In the genomic region with DNA sequence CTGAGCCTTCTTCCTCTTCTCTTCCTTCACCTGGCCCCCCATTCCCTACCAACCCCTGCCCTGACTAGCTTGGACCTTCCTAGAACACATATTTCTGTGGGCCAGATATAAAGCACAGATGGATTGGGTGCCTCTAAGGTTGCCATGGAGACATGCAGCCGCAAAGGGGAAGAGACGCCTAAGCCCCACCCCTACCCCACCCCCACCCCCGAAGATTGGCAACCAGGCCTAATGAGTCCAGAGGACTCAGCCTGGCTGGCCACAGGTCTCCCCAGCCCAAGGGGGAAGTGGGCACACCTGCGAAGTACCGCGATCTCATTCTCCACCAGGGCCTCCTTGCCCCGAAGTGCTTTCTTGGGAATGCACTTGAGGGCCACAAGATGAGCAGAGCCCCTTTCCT, we compare ENCODE assay signal across 14 mouse cellular contexts. TPM values are rescaled to one million over a fixed set of nuclear protein-coding genes. Genes with fewer than 3 reads are reported as not detected.
A peak's percentile ranks its signal among the peaks of the same experiment; 100 is the strongest.
DNase-seq lines count a peak whose midpoint lies in the region; ATAC-seq and TF ChIP-seq lines count a peak whose summit lies in the region.
"Had no signal": no experiment of that assay in that cellular context is flagged by ENCODE, and none has a peak within 500 bp of the region (broad histone marks: within the 10 kb centered on the region; RNA-seq: fewer than 3 reads in every experiment).

No protein-coding gene starts in this region.

- no peak for ATAC-seq in midbrain, embryonic 12.5 days (ENCODE audit: low FRiP score, low read depth)
- no peak for ATAC-seq in midbrain, embryonic 11.5 days (ENCODE audit: low FRiP score)
- no peak for ATAC-seq in forebrain, postnatal 0 days
- ATAC-seq in megakaryocyte progenitor cell, adult 5-6 weeks (replicated peaks; ENCODE audit: poor library complexity) = 0 out of 2 replicates have a peak, but pooled peaks have one; percentile 15
- no peak for ATAC-seq in kidney, embryonic 16.5 days (ENCODE audit: low FRiP score, low TSS enrichment)

- WGBS in midbrain, embryonic 12.5 days = 48% methylated on average over 7 of the region's 7 CpGs
- 47% methylated on average over 7 of the region's 7 CpGs for WGBS in midbrain, embryonic 11.5 days
- WGBS in forebrain, postnatal 0 days = 45% methylated on average over 7 of the region's 7 CpGs
- WGBS in kidney, embryonic 16.5 days = 46% methylated on average over 7 of the region's 7 CpGs

- no peak for TF ChIP-seq CTCF in forebrain, postnatal 0 days (IDR thresholded peaks at IDR 0.05; ENCODE audit: low read depth)

- DNase-seq in midbrain, embryonic 11.5 days (ENCODE audit: low spot score, missing footprints) = no peak
- no peak for DNase-seq in forebrain, postnatal 0 days
- no peak for DNase-seq in gastrocnemius, postnatal 4 days (ENCODE audit: low spot score in 2 of 2)
- no peak for DNase-seq in urinary bladder, postnatal 4 days (ENCODE audit: low spot score in 2 of 2)
- DNase-seq: heart, postnatal 36 days; kidney, adult 18-20 months; kidney, postnatal 36 days; lung, adult 2 months had no signal

- no peaks in the 10 kb centered on the region for H3K36me3 ChIP-seq in midbrain, embryonic 12.5 days
- H3K36me3 ChIP-seq in midbrain, embryonic 11.5 days (ENCODE audit: control insufficient read depth, insufficient read depth, low read length) = no peaks in the 10 kb centered on the region
- no peaks in the 10 kb centered on the region; the same call in 1 of the 2 replicates for H3K36me3 ChIP-seq in forebrain, postnatal 0 days (ENCODE audit: insufficient read depth)
- no peaks in the 10 kb centered on the region for H3K36me3 ChIP-seq in kidney, embryonic 16.5 days (ENCODE audit: insufficient read depth, low read length)

- H3K4me3 ChIP-seq in midbrain, embryonic 12.5 days = no peak overlapping the region
- H3K4me3 ChIP-seq in midbrain, embryonic 11.5 days (ENCODE audit: low read depth, low read length) = no peak overlapping the region
- peak overlapping the region; percentile 49 for H3K4me3 ChIP-seq in forebrain, postnatal 0 days (ENCODE audit: low read depth, low read length)
- H3K4me3 ChIP-seq in kidney, embryonic 16.5 days (ENCODE audit: low read length) = no peak overlapping the region

- H3K9ac ChIP-seq in midbrain, embryonic 12.5 days (replicated peaks) = no peak overlapping the region
- H3K9ac ChIP-seq in midbrain, embryonic 11.5 days (ENCODE audit: low read length) = no peak overlapping the region
- peak overlapping the region; percentile 75; the same call in 1 of the 2 replicates for H3K9ac ChIP-seq in forebrain, postnatal 0 days
- no peak overlapping the region for H3K9ac ChIP-seq in kidney, embryonic 16.5 days (replicated peaks; ENCODE audit: low read length)

- 0 out of 2 replicates have a peak, but pooled peaks cover 5% of the 10 kb centered on the region for H3K4me1 ChIP-seq in midbrain, embryonic 12.5 days
- H3K4me1 ChIP-seq in midbrain, embryonic 11.5 days (ENCODE audit: control insufficient read depth, insufficient read depth, low read length) = peaks cover 3% of the 10 kb centered on the region; the same call in 1 of the 2 replicates
- H3K4me1 ChIP-seq in forebrain, postnatal 0 days (ENCODE audit: insufficient read depth) = no peaks in the 10 kb centered on the region
- no peaks in the 10 kb centered on the region for H3K4me1 ChIP-seq in kidney, embryonic 16.5 days (ENCODE audit: insufficient read depth, low read length)

- H3K27me3 ChIP-seq in midbrain, embryonic 12.5 days = no peaks in the 10 kb centered on the region; the same call in 1 of the 2 replicates
- H3K27me3 ChIP-seq in midbrain, embryonic 11.5 days (ENCODE audit: control insufficient read depth, insufficient read depth, low read length) = no peaks in the 10 kb centered on the region; the same call in 1 of the 2 replicates
- H3K27me3 ChIP-seq in forebrain, postnatal 0 days (ENCODE audit: insufficient read depth, low read length) = no peaks in the 10 kb centered on the region
- peaks cover 4% of the 10 kb centered on the region; the same call in 1 of the 2 replicates for H3K27me3 ChIP-seq in kidney, embryonic 16.5 days (ENCODE audit: insufficient read depth, low read length)

- no peaks in the 10 kb centered on the region for H3K9me3 ChIP-seq in midbrain, embryonic 12.5 days
- no peaks in the 10 kb centered on the region for H3K9me3 ChIP-seq in midbrain, embryonic 11.5 days (ENCODE audit: control insufficient read depth, low read length)
- H3K9me3 ChIP-seq in forebrain, postnatal 0 days (ENCODE audit: low read length) = no peaks in the 10 kb centered on the region
- H3K9me3 ChIP-seq in kidney, embryonic 16.5 days (ENCODE audit: low read length) = no peaks in the 10 kb centered on the region

- H3K27ac ChIP-seq in midbrain, embryonic 12.5 days (replicated peaks) = no peak overlapping the region
- no peak overlapping the region for H3K27ac ChIP-seq in midbrain, embryonic 11.5 days (ENCODE audit: low read depth, low read length)
- H3K27ac ChIP-seq in forebrain, postnatal 0 days (ENCODE audit: low read depth, low read length) = peak overlapping the region; percentile 35; the same call in 1 of the 2 replicates
- H3K27ac ChIP-seq in kidney, embryonic 16.5 days (ENCODE audit: low read length) = no peak overlapping the region

- peak overlapping the region; percentile 0; the same call in 1 of the 2 replicates for H3K4me2 ChIP-seq in midbrain, embryonic 12.5 days (replicated peaks)
- H3K4me2 ChIP-seq in midbrain, embryonic 11.5 days = no peak overlapping the region
- H3K4me2 ChIP-seq in forebrain, postnatal 0 days (ENCODE audit: low read depth) = peak overlapping the region; percentile 57
- no peak overlapping the region for H3K4me2 ChIP-seq in kidney, embryonic 16.5 days (replicated peaks; ENCODE audit: low read depth, low read length)
- H3K4me2 ChIP-seq: heart, embryonic 11.5 days had no signal

RNA-seq across cellular contexts. Expression of gene Pnck, which starts 1.5 kb away (rescaled TPM):
- 26.2 and 30.0 TPM in 2 replicates for polyA plus RNA-seq in midbrain, embryonic 12.5 days (2016; fragmentation: Nextera tagmentation; extraction: Ambion mirVana)
- polyA plus RNA-seq in midbrain, embryonic 11.5 days (2014; fragmentation: Nextera tagmentation; extraction: Ambion mirVana) = 13.0 and 14.5 TPM in 2 replicates
- total RNA-seq in forebrain, postnatal 0 days (2014; rRNA removed) = 104 and 117 TPM in 2 replicates
- polyA plus RNA-seq in forebrain, postnatal 0 days (2015; fragmentation: Nextera tagmentation; extraction: Ambion mirVana) = 136 and 145 TPM in 2 replicates
- total RNA-seq in megakaryocyte progenitor cell, adult 5-6 weeks (2015) = 0.71 and 1.2 TPM in 2 replicates
- total RNA-seq in megakaryocyte progenitor cell, adult 5-6 weeks (2017) = 0.21 TPM in 1 of 2 replicates, not detected in the other
- total RNA-seq in gastrocnemius, postnatal 4 days (2021) = 10 to 100 TPM; 11.4 to 12.8 TPM
- polyA plus RNA-seq in kidney, embryonic 16.5 days (2015; fragmentation: Nextera tagmentation; extraction: Ambion mirVana) = 15.8 and 20.6 TPM in 2 replicates
- total RNA-seq: megakaryocyte-erythroid progenitor cell, adult 5-6 weeks; neutrophil, adult 5-6 weeks had no signal

RNA-seq across cellular contexts. Expression of gene Slc6a8, which starts 14.6 kb away (rescaled TPM):
- polyA plus RNA-seq in midbrain, embryonic 12.5 days (2016; fragmentation: Nextera tagmentation; extraction: Ambion mirVana) = 7.3 and 7.7 TPM in 2 replicates
- polyA plus RNA-seq in midbrain, embryonic 11.5 days (2014; fragmentation: Nextera tagmentation; extraction: Ambion mirVana) = 6.0 and 6.6 TPM in 2 replicates
- total RNA-seq in forebrain, postnatal 0 days (2014; rRNA removed) = 39.5 and 45.4 TPM in 2 replicates
- polyA plus RNA-seq in forebrain, postnatal 0 days (2015; fragmentation: Nextera tagmentation; extraction: Ambion mirVana) = 3.9 and 5.8 TPM in 2 replicates
- 0.07 and 0.61 TPM in 2 replicates for total RNA-seq in megakaryocyte progenitor cell, adult 5-6 weeks (2015)
- total RNA-seq in megakaryocyte progenitor cell, adult 5-6 weeks (2017) = 0.04 TPM in 1 of 2 replicates, not detected in the other
- total RNA-seq in gastrocnemius, postnatal 4 days (2021) = 10 to 100 TPM; 58.9 to 66.2 TPM
- 7.0 and 8.7 TPM in 2 replicates for polyA plus RNA-seq in kidney, embryonic 16.5 days (2015; fragmentation: Nextera tagmentation; extraction: Ambion mirVana)
- total RNA-seq: megakaryocyte-erythroid progenitor cell, adult 5-6 weeks; neutrophil, adult 5-6 weeks had no signal

RNA-seq across cellular contexts. Expression of gene Dusp9, which starts 19.2 kb away (rescaled TPM):
- 3.9 and 4.1 TPM in 2 replicates for polyA plus RNA-seq in midbrain, embryonic 12.5 days (2016; fragmentation: Nextera tagmentation; extraction: Ambion mirVana)
- 1.7 and 2.1 TPM in 2 replicates for polyA plus RNA-seq in midbrain, embryonic 11.5 days (2014; fragmentation: Nextera tagmentation; extraction: Ambion mirVana)
- total RNA-seq in forebrain, postnatal 0 days (2014; rRNA removed) = 0.19 and 0.92 TPM in 2 replicates
- polyA plus RNA-seq in forebrain, postnatal 0 days (2015; fragmentation: Nextera tagmentation; extraction: Ambion mirVana) = 0.23 and 0.28 TPM in 2 replicates
- total RNA-seq in megakaryocyte progenitor cell, adult 5-6 weeks (2015) = 0.22 and 0.67 TPM in 2 replicates
- 0.44 and 0.67 TPM in 2 replicates for total RNA-seq in megakaryocyte progenitor cell, adult 5-6 weeks (2017)
- total RNA-seq in gastrocnemius, postnatal 4 days (2021) = under 1 TPM; 0.12 to 0.41 TPM
- 28.9 and 30.5 TPM in 2 replicates for polyA plus RNA-seq in kidney, embryonic 16.5 days (2015; fragmentation: Nextera tagmentation; extraction: Ambion mirVana)
- total RNA-seq: heart, postnatal 36 days; neutrophil, adult 5-6 weeks had no signal

RNA-seq across cellular contexts. Expression of gene Bcap31, which starts 57.6 kb away (rescaled TPM):
- polyA plus RNA-seq in midbrain, embryonic 12.5 days (2016; fragmentation: Nextera tagmentation; extraction: Ambion mirVana) = 117 and 119 TPM in 2 replicates
- polyA plus RNA-seq in midbrain, embryonic 11.5 days (2014; fragmentation: Nextera tagmentation; extraction: Ambion mirVana) = 144 and 154 TPM in 2 replicates
- total RNA-seq in forebrain, postnatal 0 days (2014; rRNA removed) = 41.9 and 45.4 TPM in 2 replicates
- polyA plus RNA-seq in forebrain, postnatal 0 days (2015; fragmentation: Nextera tagmentation; extraction: Ambion mirVana) = 113 and 121 TPM in 2 replicates
- total RNA-seq in megakaryocyte progenitor cell, adult 5-6 weeks (2015) = 265 and 285 TPM in 2 replicates
- 218 and 226 TPM in 2 replicates for total RNA-seq in megakaryocyte progenitor cell, adult 5-6 weeks (2017)
- total RNA-seq in gastrocnemius, postnatal 4 days (2021) = 100 to 1,000 TPM in 1 of 2 experiments, 10 to 100 TPM in 1; 99.9 to 104 TPM
- 276 and 282 TPM in 2 replicates for polyA plus RNA-seq in kidney, embryonic 16.5 days (2015; fragmentation: Nextera tagmentation; extraction: Ambion mirVana)

RNA-seq across cellular contexts. Expression of gene Abcd1, which starts 58.0 kb away (rescaled TPM):
- polyA plus RNA-seq in midbrain, embryonic 12.5 days (2016; fragmentation: Nextera tagmentation; extraction: Ambion mirVana) = 10.2 and 13.7 TPM in 2 replicates
- 6.7 and 7.1 TPM in 2 replicates for polyA plus RNA-seq in midbrain, embryonic 11.5 days (2014; fragmentation: Nextera tagmentation; extraction: Ambion mirVana)
- total RNA-seq in forebrain, postnatal 0 days (2014; rRNA removed) = 11.7 and 13.8 TPM in 2 replicates
- polyA plus RNA-seq in forebrain, postnatal 0 days (2015; fragmentation: Nextera tagmentation; extraction: Ambion mirVana) = 6.7 and 7.6 TPM in 2 replicates
- 34.7 and 37.8 TPM in 2 replicates for total RNA-seq in megakaryocyte progenitor cell, adult 5-6 weeks (2015)
- 13.6 and 19.4 TPM in 2 replicates for total RNA-seq in megakaryocyte progenitor cell, adult 5-6 weeks (2017)
- total RNA-seq in gastrocnemius, postnatal 4 days (2021) = 10 to 100 TPM; 24.1 to 26.8 TPM
- polyA plus RNA-seq in kidney, embryonic 16.5 days (2015; fragmentation: Nextera tagmentation; extraction: Ambion mirVana) = 16.2 and 17.4 TPM in 2 replicates

Comparison
In these comparisons a context has a peak if more than half of its experiments do, and no peak if none do; other contexts are left out.
1. H3K4me2 ChIP-seq: peak in midbrain, embryonic 12.5 days (single experiment) and forebrain, postnatal 0 days (single experiment); none in midbrain, embryonic 11.5 days (single experiment) and kidney, embryonic 16.5 days (single experiment).